Mouse (Mus musculus): ENCODE measurements around the gene Add3.

Add3 gene

GRCm38 (mm10) chr19:53130399-53131175, 9.7 kb upstream of the Add3 start:
- DNase-seq: no peak

GRCm38 (mm10) chr19:53132471-53132870, 7.8 kb upstream of the Add3 start:
- no peak for DNase-seq

- DNase-seq: no peak
Observed at GRCm38 (mm10) chr19:53136336-53137090, 3.7 kb upstream of the Add3 start.

- DNase-seq: no peak
Observed at GRCm38 (mm10) chr19:53137116-53137670, 3.0 kb upstream of the Add3 start.

- no peak for DNase-seq
Observed at GRCm38 (mm10) chr19:53140804-53141250, 584 bp downstream of the Add3 start.

GRCm38 (mm10) chr19:53141251-53142072, 1.2 kb downstream of the Add3 start:
- DNase-seq: peak; percentile 74

GRCm38 (mm10) chr19:53142190-53143107, 2.2 kb downstream of the Add3 start:
- DNase-seq: peak; percentile 99

- peak; percentile 45 for DNase-seq
Observed at GRCm38 (mm10) chr19:53143108-53143971, 3.1 kb downstream of the Add3 start.

GRCm38 (mm10) chr19:53145075-53145474, 4.8 kb downstream of the Add3 start:
- no peak for DNase-seq

GRCm38 (mm10) chr19:53149381-53149780, 9.1 kb downstream of the Add3 start:
- no peak for DNase-seq

- DNase-seq: no peak
Observed at GRCm38 (mm10) chr19:53152451-53152850, 12.2 kb downstream of the Add3 start.

- no peak for DNase-seq
Observed at GRCm38 (mm10) chr19:53153096-53153495, 12.9 kb downstream of the Add3 start.

- DNase-seq: no peak
Observed at GRCm38 (mm10) chr19:53154156-53154555, 13.9 kb downstream of the Add3 start.

- no peak for DNase-seq
Observed at GRCm38 (mm10) chr19:53156361-53156760, 16.1 kb downstream of the Add3 start.

- DNase-seq: no peak
Observed at GRCm38 (mm10) chr19:53157176-53157575, 16.9 kb downstream of the Add3 start.

GRCm38 (mm10) chr19:53159351-53159750, 19.1 kb downstream of the Add3 start:
- no peak for DNase-seq

GRCm38 (mm10) chr19:53162927-53163326, 22.7 kb downstream of the Add3 start:
- no peak for DNase-seq

- no peak for DNase-seq
Observed at GRCm38 (mm10) chr19:53164645-53165044, 24.4 kb downstream of the Add3 start.

GRCm38 (mm10) chr19:53165305-53166240, 25.3 kb downstream of the Add3 start:
- no peak for DNase-seq

GRCm38 (mm10) chr19:53166367-53166766, 26.1 kb downstream of the Add3 start:
- no peak for DNase-seq

Data from right cerebral cortex, postnatal 25 days (tissue).